Mouse (Mus musculus): ENCODE data around the gene Gtf3c3. TPM values are rescaled to one million over a fixed set of nuclear protein-coding genes. Genes with fewer than 3 reads are reported as not detected.

Gtf3c3 gene
- total RNA-seq, 2 experiments from 2014 or later = 9.2 to 12.5 TPM

Other genes with a start within 250 kb of the Gtf3c3 start
- gene Hecw2, start 243.8 kb downstream of the Gtf3c3 start, total RNA-seq (2021) = 1 to 10 TPM; 3.2 to 5.7 TPM
- gene Ccdc150, start 188.3 kb downstream of the Gtf3c3 start, total RNA-seq (2021) = under 1 TPM; 0.16 to 0.20 TPM
- 1 to 10 TPM; 3.8 to 4.8 TPM for gene Pgap1, start 118.7 kb upstream of the Gtf3c3 start, total RNA-seq (2021)